Mouse (Mus musculus) neutrophil, adult 5-6 weeks (primary cell): ENCODE measurements around the gene Aurkaip1. TPM values are rescaled to one million over a fixed set of nuclear protein-coding genes. Genes with fewer than 3 reads are reported as not detected.

Source experiments
- ATAC-seq: fragments of 151-379, 151-347 bp; 2 replicates; pipeline ENCODE4 v1.8.0; 2017; ENCODE audit warnings: mild to moderate bottlenecking, moderate TSS enrichment; ENCODE audit not compliant: insufficient number of reproducible peaks, poor library complexity, low FRiP score, severe bottlenecking; ENCODE audit errors: extremely low read depth
- total RNA-seq: library from RNA; stranded (forward); fragments of 200-1000 nt; gene quantifications from 2 replicates; pipeline ENCODE4 v1.2.3, GENCODE M21; 2017

Gene Aurkaip1
- total RNA-seq, 1 experiment from 2014 or later, result 133 TPM

DNA sequence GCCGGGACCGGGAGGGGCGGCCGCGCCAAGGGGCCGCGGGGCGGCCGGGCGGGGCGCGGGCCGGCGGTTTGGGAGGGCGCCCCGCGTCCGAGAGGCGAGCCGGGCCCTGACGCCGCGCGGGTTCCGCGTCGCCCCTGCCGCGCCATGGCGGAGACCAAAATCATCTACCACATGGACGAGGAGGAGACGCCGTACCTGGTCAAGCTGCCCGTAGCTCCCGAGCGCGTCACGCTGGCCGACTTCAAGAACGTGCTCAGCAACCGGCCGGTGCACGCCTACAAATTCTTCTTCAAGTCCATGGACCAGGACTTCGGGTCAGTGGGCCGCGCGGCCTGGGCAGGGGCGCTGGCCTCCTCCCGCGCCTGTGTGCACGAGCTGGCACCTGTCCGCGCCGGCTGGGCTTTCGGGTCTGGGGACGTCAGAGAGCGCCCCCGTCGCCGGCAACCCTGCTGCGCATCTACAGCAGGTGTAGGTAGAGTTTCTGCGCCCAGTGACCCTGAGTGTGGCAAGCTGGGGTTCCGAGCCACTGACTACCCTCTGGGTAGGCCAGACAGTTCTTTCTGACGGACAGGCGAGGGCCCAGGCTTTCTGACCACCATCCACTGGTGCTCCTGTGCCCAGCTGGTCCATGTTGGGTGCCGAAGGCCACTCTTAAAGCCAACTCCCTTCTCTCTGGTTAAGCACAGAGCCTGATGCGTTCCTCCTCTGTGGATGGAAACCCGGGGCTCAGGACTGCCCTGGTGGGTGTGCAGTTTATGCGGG, 16.7 kb downstream of the Aurkaip1 start:
- peak; percentile 28; the same call in 1 of the 2 replicates for ATAC-seq

DNA sequence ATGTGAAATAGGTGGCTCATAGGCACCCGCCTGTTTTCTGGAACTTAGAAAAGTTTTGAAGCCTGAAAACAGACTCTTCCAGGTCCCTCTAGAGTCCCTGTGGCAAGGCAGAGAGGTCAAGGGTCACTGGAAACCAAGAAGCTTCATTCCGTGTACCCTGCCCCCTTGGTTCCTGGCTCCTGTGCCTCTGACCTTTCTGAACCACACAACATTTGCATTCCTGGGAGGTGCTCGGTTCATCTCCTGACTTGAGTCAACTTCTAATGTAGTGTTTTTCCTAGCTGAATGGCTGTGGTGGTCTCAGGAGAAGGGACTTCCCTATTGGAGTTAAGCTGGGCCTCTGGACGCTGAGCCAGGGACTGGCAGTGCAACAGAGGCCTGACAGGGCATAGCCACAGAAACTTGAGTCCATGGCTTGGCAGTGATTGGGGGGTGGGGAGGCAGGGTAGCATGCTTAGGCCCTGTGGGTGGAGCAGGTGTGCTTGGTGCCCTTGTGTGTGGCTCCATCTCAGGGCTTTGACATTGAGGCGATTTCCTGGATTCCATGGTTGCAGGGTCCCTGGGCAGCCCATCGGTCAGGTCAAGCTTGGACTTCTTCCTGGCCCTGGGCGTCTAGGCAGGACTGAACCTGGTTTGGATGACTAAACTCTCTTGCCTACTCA, 17.5 kb downstream of the Aurkaip1 start:
- no peak for ATAC-seq

DNA sequence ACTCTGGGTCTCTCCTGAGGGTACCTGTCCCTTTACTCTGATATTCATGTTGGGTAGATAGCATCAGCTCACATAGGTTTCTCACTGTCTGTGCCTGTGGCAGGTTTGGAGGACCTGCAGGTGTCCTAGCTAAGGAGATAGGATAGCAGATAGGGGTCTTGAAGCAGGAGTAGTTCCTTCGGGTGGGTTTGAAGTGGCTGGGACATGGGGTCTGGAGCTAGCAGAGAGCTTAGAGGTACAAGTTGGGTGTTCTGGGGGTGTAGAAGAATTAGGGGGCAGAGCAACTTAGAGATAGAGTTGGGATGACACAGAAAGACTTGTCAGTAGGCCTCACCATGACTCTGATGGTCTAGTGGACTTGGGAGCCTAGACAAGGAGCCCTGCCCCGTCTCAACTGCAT, 18.3 kb downstream of the Aurkaip1 start:
- no peak for ATAC-seq

GRCm38 (mm10) chr4:155849792-155850451, 18.9 kb downstream of the Aurkaip1 start:
- ATAC-seq, result no peak

- no peak for ATAC-seq
Measured at GRCm38 (mm10) chr4:155851368-155851767, 20.3 kb downstream of the Aurkaip1 start.

- no peak for ATAC-seq
Measured at GRCm38 (mm10) chr4:155851951-155852411, 20.9 kb downstream of the Aurkaip1 start.

GRCm38 (mm10) chr4:155853421-155853820, 22.3 kb downstream of the Aurkaip1 start:
- no peak for ATAC-seq

GRCm38 (mm10) chr4:155854991-155855390, 23.9 kb downstream of the Aurkaip1 start:
- ATAC-seq, result no peak

GRCm38 (mm10) chr4:155856071-155856470, 25.0 kb downstream of the Aurkaip1 start:
- no peak for ATAC-seq

- no peak for ATAC-seq
Measured at GRCm38 (mm10) chr4:155856881-155857280, 25.8 kb downstream of the Aurkaip1 start.

GRCm38 (mm10) chr4:155859318-155859717, 28.2 kb downstream of the Aurkaip1 start:
- no peak for ATAC-seq

- ATAC-seq, result peak; percentile 16; the same call in 1 of the 2 replicates
Measured at GRCm38 (mm10) chr4:155861787-155862186, 30.7 kb downstream of the Aurkaip1 start.

- no peak for ATAC-seq
Measured at GRCm38 (mm10) chr4:155863001-155863400, 31.9 kb downstream of the Aurkaip1 start, which contains the start of gene Tas1r3. Gene Tas1r3 (minus strand): TSS chr4:155863362.

DNA sequence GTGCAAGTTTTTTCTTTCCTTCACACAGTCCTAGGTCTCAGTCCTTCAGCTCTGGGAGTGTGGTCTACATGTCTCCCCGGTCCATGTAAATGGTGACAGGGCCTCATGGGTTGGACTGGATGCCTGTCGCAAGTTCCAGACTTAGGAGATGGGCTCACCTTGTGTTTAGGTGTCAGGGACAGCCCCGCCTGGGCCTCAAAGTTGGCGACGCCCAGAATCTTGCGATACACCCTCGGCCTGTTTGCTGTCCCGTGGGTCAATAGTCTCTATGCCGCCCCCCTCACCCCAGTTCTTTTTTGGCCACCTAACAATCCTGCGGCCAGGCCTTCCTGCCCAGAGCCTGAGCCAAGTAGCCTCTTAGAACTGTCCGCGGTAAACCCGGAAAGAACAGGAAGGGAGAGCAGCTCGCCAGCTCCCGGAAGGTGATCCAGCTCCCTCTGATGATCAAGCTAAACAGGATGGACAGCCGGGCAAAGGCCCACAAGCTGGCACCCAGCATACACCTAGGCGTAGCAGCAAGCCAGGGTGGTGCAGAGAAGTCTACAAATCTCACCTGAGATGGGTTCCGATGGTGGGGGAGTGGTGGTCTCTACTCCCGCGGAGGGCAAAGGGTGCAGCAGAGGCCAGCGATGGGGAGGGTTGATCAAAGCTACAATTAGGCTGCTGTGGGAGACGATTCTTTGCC, 37.7 kb downstream of the Aurkaip1 start:
- no peak for ATAC-seq

DNA sequence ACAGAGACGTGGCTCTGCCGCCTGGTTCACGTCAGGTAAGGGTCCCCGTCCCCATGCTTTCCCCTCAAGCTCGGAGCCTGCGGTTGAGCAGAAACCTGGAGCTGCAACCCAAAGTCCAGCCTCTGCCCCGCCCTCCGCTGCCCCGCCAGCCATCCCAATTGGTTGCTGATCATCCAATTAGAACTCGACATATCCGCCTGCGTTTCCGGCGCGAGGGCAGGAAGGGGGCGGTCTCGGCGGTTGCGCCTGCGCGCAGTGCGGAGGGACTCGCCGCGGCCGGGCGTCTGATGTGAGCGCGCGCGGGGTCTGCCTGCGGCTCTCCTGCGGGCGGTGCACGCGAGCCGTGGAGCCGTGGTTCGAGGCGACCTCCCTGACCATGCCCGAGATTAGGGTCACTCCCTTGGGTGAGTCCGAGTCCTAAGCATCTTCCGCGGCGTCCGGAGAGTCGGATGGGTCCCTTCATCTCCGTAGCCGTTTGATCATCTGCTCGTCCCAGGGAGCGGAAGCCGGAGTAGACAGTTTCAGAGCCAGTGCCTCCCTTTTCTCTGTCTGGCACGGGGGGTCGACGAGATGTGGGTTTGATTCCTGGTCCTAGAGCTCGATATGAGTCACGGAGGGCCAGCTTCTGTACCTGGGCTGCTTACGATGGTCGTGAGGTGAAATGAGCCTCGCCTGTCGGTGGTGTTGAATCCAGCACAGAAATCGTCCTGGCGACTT, 38.4 kb downstream of the Aurkaip1 start, which contains the start of the genes Cptp and Ints11:
Gene Cptp (minus strand): TSS at position 124 of the 717 bp plus-strand sequence.
Gene Ints11 (plus strand): TSS at position 230 of the 717 bp plus-strand sequence.
- ATAC-seq, result peak; percentile 98

DNA sequence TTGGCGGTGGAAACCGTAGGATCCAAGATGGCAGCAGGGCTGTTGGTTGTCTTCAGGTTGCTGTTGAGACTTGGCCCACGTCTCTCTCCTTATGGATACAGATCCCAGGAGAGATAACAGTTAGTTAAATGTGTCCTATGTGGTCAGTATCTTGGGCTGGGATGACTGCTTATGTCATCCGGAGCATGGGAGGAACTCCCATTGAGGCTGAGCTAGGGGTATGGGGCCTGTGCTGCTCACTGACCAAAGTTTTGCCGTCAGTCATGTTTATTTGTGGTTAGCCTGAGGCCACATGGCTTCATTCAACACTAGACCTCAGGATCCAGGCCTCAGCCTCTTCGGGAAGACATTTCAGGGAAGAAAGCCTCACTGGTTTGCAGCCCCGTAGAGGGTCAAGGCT, 40.3 kb downstream of the Aurkaip1 start:
- ATAC-seq, result no peak
